Mouse (Mus musculus): ENCODE data around the gene Mfrp.

DNA sequence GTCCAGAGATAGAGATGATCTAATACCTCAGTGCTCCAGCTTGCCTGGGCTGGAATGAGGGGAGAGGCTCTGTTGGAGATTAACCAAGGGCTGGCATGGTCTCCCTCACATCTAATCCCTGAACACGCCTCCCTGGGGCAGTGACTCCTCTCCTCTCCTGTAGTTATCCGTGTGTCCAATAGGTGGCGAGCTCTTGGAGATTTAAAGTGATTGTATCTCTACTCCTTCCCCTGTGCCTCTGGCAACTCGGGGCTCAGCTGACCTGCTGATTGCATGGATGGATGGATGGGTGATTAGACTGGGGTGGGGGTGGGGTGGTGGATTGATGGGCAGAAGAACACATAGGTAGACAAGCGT, 24.8 kb upstream of the Mfrp start:
- TF ChIP-seq POLR2A (IDR thresholded peaks at IDR 0.05; ENCODE audit: extremely low read depth, insufficient read depth, low read length) (no peak), CTCF (IDR thresholded peaks at IDR 0.05; ENCODE audit: extremely low read depth, insufficient read depth, low read length) (peak; percentile 58)
